Mouse (Mus musculus): ENCODE measurements around the gene Prkg1.

DNA sequence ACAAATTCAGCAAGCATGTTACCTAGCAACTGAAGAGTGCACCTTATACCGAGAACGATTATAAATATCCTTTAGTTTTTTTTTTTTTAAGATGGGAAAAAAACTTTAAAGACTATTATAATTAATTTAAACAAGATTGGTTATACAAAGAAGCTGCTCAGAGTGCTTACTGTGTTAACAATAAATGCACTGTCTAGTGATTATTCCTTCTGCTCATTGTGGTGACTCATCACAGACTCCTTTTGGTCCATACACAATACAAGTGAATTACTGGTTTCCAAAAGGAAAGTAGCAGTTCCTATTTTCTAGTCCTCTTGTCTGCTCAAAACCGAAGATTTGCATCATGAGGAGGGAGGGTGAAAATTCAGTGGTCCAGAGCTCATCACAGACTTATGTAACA lies 618.7 kb downstream of the Prkg1 start:
- TF ChIP-seq POLR2A (IDR thresholded peaks at IDR 0.05; ENCODE audit: extremely low read depth, insufficient read depth, low read length) (no peak), CTCF (IDR thresholded peaks at IDR 0.05; ENCODE audit: low read depth, low read length) (no peak)
